ENCODE assay signal across 8 mouse cellular contexts in genomic region chr11:16257011-16257410, GRCm38 (mm10). TPM values are rescaled to one million over a fixed set of nuclear protein-coding genes. Genes with fewer than 3 reads are reported as not detected.
DNase-seq lines count a peak whose midpoint lies in the region; ATAC-seq and TF ChIP-seq lines count a peak whose summit lies in the region.

No protein-coding gene starts in this region.

- peak overlapping the region; percentile 82 for H3K4me2 ChIP-seq in kidney, postnatal 0 days (ENCODE audit: low read length)
- peak overlapping the region; percentile 89 for H3K4me2 ChIP-seq in embryonic facial prominence, embryonic 12.5 days (replicated peaks)
- peak overlapping the region; percentile 87 for H3K4me2 ChIP-seq in hindbrain, embryonic 11.5 days (replicated peaks; ENCODE audit: low read depth, low read length)
- peak overlapping the region; percentile 86 for H3K4me2 ChIP-seq in midbrain, embryonic 12.5 days (replicated peaks)

- H3K9ac ChIP-seq in kidney, postnatal 0 days (ENCODE audit: low read depth, low read length), result no peak overlapping the region
- peak overlapping the region; percentile 35; the same call in 1 of the 2 replicates for H3K9ac ChIP-seq in embryonic facial prominence, embryonic 12.5 days
- H3K9ac ChIP-seq in hindbrain, embryonic 11.5 days (ENCODE audit: low read depth, low read length), result peak overlapping the region; percentile 49; the same call in 1 of the 2 replicates
- peak overlapping the region; percentile 60 for H3K9ac ChIP-seq in midbrain, embryonic 12.5 days (replicated peaks)

- H3K4me3 ChIP-seq in kidney, postnatal 0 days (replicated peaks; ENCODE audit: low read depth, low read length), result peak overlapping the region; percentile 44
- H3K4me3 ChIP-seq in embryonic facial prominence, embryonic 12.5 days, result peak overlapping the region; percentile 52
- peak overlapping the region; percentile 49 for H3K4me3 ChIP-seq in hindbrain, embryonic 11.5 days (ENCODE audit: low read depth, low read length)
- peak overlapping the region; percentile 68 for H3K4me3 ChIP-seq in midbrain, embryonic 12.5 days

- peaks cover 25% of the 10 kb centered on the region for H3K27me3 ChIP-seq in kidney, postnatal 0 days (ENCODE audit: insufficient read depth, low read length)
- peaks cover 45% of the 10 kb centered on the region for H3K27me3 ChIP-seq in embryonic facial prominence, embryonic 12.5 days
- H3K27me3 ChIP-seq in hindbrain, embryonic 11.5 days (ENCODE audit: control insufficient read depth, insufficient read depth, low read length), result peaks cover 26% of the 10 kb centered on the region
- peaks cover 38% of the 10 kb centered on the region for H3K27me3 ChIP-seq in midbrain, embryonic 12.5 days

- WGBS in kidney, postnatal 0 days, result 25% methylated on average over 7 of the region's 7 CpGs
- WGBS in embryonic facial prominence, embryonic 12.5 days, result 27% methylated on average over 7 of the region's 7 CpGs
- 29% methylated on average over 7 of the region's 7 CpGs for WGBS in hindbrain, embryonic 11.5 days
- WGBS in midbrain, embryonic 12.5 days, result 23% methylated on average over 7 of the region's 7 CpGs

- no peak for TF ChIP-seq CTCF in kidney, postnatal 0 days (IDR thresholded peaks at IDR 0.05; ENCODE audit: low read depth)

- no peak for ATAC-seq in kidney, postnatal 0 days (replicated peaks; ENCODE audit: low FRiP score, low read depth)
- no peak for ATAC-seq in embryonic facial prominence, embryonic 12.5 days (ENCODE audit: insufficient number of reproducible peaks, insufficient read depth, low FRiP score, low TSS enrichment)
- no peak for ATAC-seq in hindbrain, embryonic 11.5 days (ENCODE audit: low FRiP score)
- ATAC-seq in midbrain, embryonic 12.5 days (ENCODE audit: low FRiP score, low read depth), result peak; percentile 1; the same call in 1 of the 2 replicates
- no peak for ATAC-seq in erythroblast, adult 5-6 weeks (replicated peaks; ENCODE audit: low FRiP score, poor library complexity, severe bottlenecking)

- DNase-seq in kidney, postnatal 0 days (ENCODE audit: low spot score), result no peak
- no peak for DNase-seq in kidney, adult 11 months
- DNase-seq in hindbrain, embryonic 11.5 days (ENCODE audit: low spot score), result no peak
- DNase-seq in gastrocnemius, adult 18-20 months (ENCODE audit: low spot score), result no peak
- DNase-seq in kidney, postnatal 25 days, result no peak

- no peaks in the 10 kb centered on the region for H3K4me1 ChIP-seq in kidney, postnatal 0 days (replicated peaks; ENCODE audit: insufficient read depth, low read length)
- 0 out of 2 replicates have a peak, but pooled peaks cover 5% of the 10 kb centered on the region for H3K4me1 ChIP-seq in embryonic facial prominence, embryonic 12.5 days
- no peaks in the 10 kb centered on the region for H3K4me1 ChIP-seq in hindbrain, embryonic 11.5 days (replicated peaks; ENCODE audit: control insufficient read depth, insufficient read depth, low read length)
- peaks cover 17% of the 10 kb centered on the region for H3K4me1 ChIP-seq in midbrain, embryonic 12.5 days

- no peak overlapping the region for H3K27ac ChIP-seq in kidney, postnatal 0 days
- H3K27ac ChIP-seq in embryonic facial prominence, embryonic 12.5 days, result no peak overlapping the region
- H3K27ac ChIP-seq in hindbrain, embryonic 11.5 days (ENCODE audit: low read depth, low read length), result no peak overlapping the region
- H3K27ac ChIP-seq in midbrain, embryonic 12.5 days (replicated peaks), result 0 out of 2 replicates have a peak overlapping the region, but pooled peaks have one; percentile 25

- H3K36me3 ChIP-seq in kidney, postnatal 0 days (ENCODE audit: insufficient read depth, low read length), result no peaks in the 10 kb centered on the region
- no peaks in the 10 kb centered on the region for H3K36me3 ChIP-seq in embryonic facial prominence, embryonic 12.5 days
- no peaks in the 10 kb centered on the region for H3K36me3 ChIP-seq in hindbrain, embryonic 11.5 days (ENCODE audit: control insufficient read depth, insufficient read depth, low read length)
- no peaks in the 10 kb centered on the region for H3K36me3 ChIP-seq in midbrain, embryonic 12.5 days

- no peaks in the 10 kb centered on the region for H3K9me3 ChIP-seq in kidney, postnatal 0 days (replicated peaks; ENCODE audit: low read length)
- no peaks in the 10 kb centered on the region for H3K9me3 ChIP-seq in embryonic facial prominence, embryonic 12.5 days
- no peaks in the 10 kb centered on the region for H3K9me3 ChIP-seq in hindbrain, embryonic 11.5 days (ENCODE audit: control insufficient read depth, low read length)
- no peaks in the 10 kb centered on the region for H3K9me3 ChIP-seq in midbrain, embryonic 12.5 days

RNA-seq across cellular contexts. Expression of gene Vstm2a, which starts 0.5 kb away (rescaled TPM):
- polyA plus RNA-seq in kidney, postnatal 0 days (2015; fragmentation: Nextera tagmentation; extraction: Ambion mirVana), result 1.5 and 2.0 TPM in 2 replicates
- polyA plus RNA-seq in embryonic facial prominence, embryonic 12.5 days (2016; fragmentation: Nextera tagmentation; extraction: Ambion mirVana), result 3.7 and 4.2 TPM in 2 replicates
- 4.3 and 5.5 TPM in 2 replicates for polyA plus RNA-seq in hindbrain, embryonic 11.5 days (2014; fragmentation: Nextera tagmentation; extraction: Ambion mirVana)
- polyA plus RNA-seq in midbrain, embryonic 12.5 days (2016; fragmentation: Nextera tagmentation; extraction: Ambion mirVana), result 9.7 and 9.9 TPM in 2 replicates
- not detected in 2 replicates for total RNA-seq in erythroblast, adult 5-6 weeks (2015; ENCODE audit: low replicate concordance)
- total RNA-seq in erythroblast, adult 5-6 weeks (2017; ENCODE audit: low replicate concordance), result not detected in 2 replicates
- under 1 TPM; 0.07 TPM for total RNA-seq in gastrocnemius, adult 18-20 months (2021)
